Mouse (Mus musculus): ENCODE measurements around the gene Ap2s1. TPM values are rescaled to one million over a fixed set of nuclear protein-coding genes. Genes with fewer than 3 reads are reported as not detected.

Gene Ap2s1
- polyA plus RNA-seq, 1 experiment from 2014 or later = 270 TPM

GRCm38 (mm10) chr7:16761630-16762029 is 23.4 kb downstream of the Ap2s1 start:
- H3K27me3 ChIP-seq (ENCODE audit: control insufficient read depth, insufficient read depth, low read length) = no peaks in the 10 kb centered on the region
- ATAC-seq (ENCODE audit: low FRiP score, low TSS enrichment) = no peak
- peaks cover 9% of the 10 kb centered on the region for H3K4me1 ChIP-seq (ENCODE audit: control insufficient read depth, insufficient read depth, low read length)
- WGBS = 56% methylated on average over 5 of the region's 5 CpGs
- no peak overlapping the region for H3K27ac ChIP-seq (ENCODE audit: low read depth, low read length)
- no peak overlapping the region for H3K4me2 ChIP-seq (replicated peaks; ENCODE audit: low read depth, low read length)
- no peaks in the 10 kb centered on the region for H3K9me3 ChIP-seq (ENCODE audit: control insufficient read depth, low read length)
- no peaks in the 10 kb centered on the region for H3K36me3 ChIP-seq (ENCODE audit: control insufficient read depth, insufficient read depth, low read length)
- H3K4me3 ChIP-seq (ENCODE audit: low read length) = no peak overlapping the region
- H3K9ac ChIP-seq (ENCODE audit: low read depth, low read length) = no peak overlapping the region

- Histone ChIP-seq H3K27ac (ENCODE audit: low read depth, low read length) (no peak overlapping the region), H3K4me1 (ENCODE audit: control insufficient read depth, insufficient read depth, low read length) (peaks cover 9% of the 10 kb centered on the region), H3K4me3 (ENCODE audit: low read length) (no peak overlapping the region), H3K36me3 (ENCODE audit: control insufficient read depth, insufficient read depth, low read length) (no peaks in the 10 kb centered on the region), H3K9ac (ENCODE audit: low read depth, low read length) (no peak overlapping the region), H3K9me3 (ENCODE audit: control insufficient read depth, low read length) (no peaks in the 10 kb centered on the region), H3K4me2 (replicated peaks; ENCODE audit: low read depth, low read length) (no peak overlapping the region), H3K27me3 (ENCODE audit: control insufficient read depth, insufficient read depth, low read length) (no peaks in the 10 kb centered on the region)
- 91% methylated on average over 7 of the region's 7 CpGs for whole genome bisulfite sequencing
- ATAC-seq (ENCODE audit: low FRiP score, low TSS enrichment) = no peak
These were observed 25.4 kb downstream of the Ap2s1 start for GRCm38 (mm10) chr7:16763463-16764218.

- Histone ChIP-seq H3K4me3 (ENCODE audit: low read length) (no peak overlapping the region), H3K4me2 (replicated peaks; ENCODE audit: low read depth, low read length) (no peak overlapping the region), H3K9me3 (ENCODE audit: control insufficient read depth, low read length) (no peaks in the 10 kb centered on the region), H3K27me3 (ENCODE audit: control insufficient read depth, insufficient read depth, low read length) (no peaks in the 10 kb centered on the region), H3K36me3 (ENCODE audit: control insufficient read depth, insufficient read depth, low read length) (no peaks in the 10 kb centered on the region), H3K4me1 (ENCODE audit: control insufficient read depth, insufficient read depth, low read length) (no peaks in the 10 kb centered on the region), H3K27ac (ENCODE audit: low read depth, low read length) (no peak overlapping the region), H3K9ac (ENCODE audit: low read depth, low read length) (no peak overlapping the region)
- WGBS = 61% methylated on average over 2 of the region's 2 CpGs
- no peak for ATAC-seq (ENCODE audit: low FRiP score, low TSS enrichment)
These were observed 28.2 kb downstream of the Ap2s1 start for GRCm38 (mm10) chr7:16766443-16766842.

- H3K9me3 ChIP-seq (ENCODE audit: control insufficient read depth, low read length) = peaks cover 3% of the 10 kb centered on the region; the same call in 1 of the 2 replicates
- H3K27me3 ChIP-seq (ENCODE audit: control insufficient read depth, insufficient read depth, low read length) = no peaks in the 10 kb centered on the region
- no peak overlapping the region for H3K4me2 ChIP-seq (replicated peaks; ENCODE audit: low read depth, low read length)
- H3K27ac ChIP-seq (ENCODE audit: low read depth, low read length) = no peak overlapping the region
- peak; percentile 73 for ATAC-seq (ENCODE audit: low FRiP score, low TSS enrichment)
- no peaks in the 10 kb centered on the region for H3K36me3 ChIP-seq (ENCODE audit: control insufficient read depth, insufficient read depth, low read length)
- H3K4me3 ChIP-seq (ENCODE audit: low read length) = no peak overlapping the region
- WGBS = 27% methylated on average over 5 of the region's 5 CpGs
- H3K9ac ChIP-seq (ENCODE audit: low read depth, low read length) = no peak overlapping the region
- H3K4me1 ChIP-seq (ENCODE audit: control insufficient read depth, insufficient read depth, low read length) = no peaks in the 10 kb centered on the region
These were observed 37.7 kb downstream of the Ap2s1 start for GRCm38 (mm10) chr7:16775888-16776287.

GRCm38 (mm10) chr7:16780076-16780475 is 41.9 kb downstream of the Ap2s1 start:
- H3K9me3 ChIP-seq (ENCODE audit: control insufficient read depth, low read length) = no peaks in the 10 kb centered on the region; the same call in 1 of the 2 replicates
- H3K27me3 ChIP-seq (ENCODE audit: control insufficient read depth, insufficient read depth, low read length) = no peaks in the 10 kb centered on the region
- 61% methylated on average over 5 of the region's 5 CpGs for WGBS
- H3K4me3 ChIP-seq (ENCODE audit: low read length) = no peak overlapping the region
- peak overlapping the region; percentile 55; the same call in 1 of the 2 replicates for H3K27ac ChIP-seq (ENCODE audit: low read depth, low read length)
- ATAC-seq (ENCODE audit: low FRiP score, low TSS enrichment) = no peak
- H3K4me2 ChIP-seq (replicated peaks; ENCODE audit: low read depth, low read length) = no peak overlapping the region
- peaks cover 22% of the 10 kb centered on the region for H3K4me1 ChIP-seq (ENCODE audit: control insufficient read depth, insufficient read depth, low read length)
- H3K9ac ChIP-seq (ENCODE audit: low read depth, low read length) = no peak overlapping the region
- no peaks in the 10 kb centered on the region for H3K36me3 ChIP-seq (ENCODE audit: control insufficient read depth, insufficient read depth, low read length)

GRCm38 (mm10) chr7:16780825-16781554 is 42.8 kb downstream of the Ap2s1 start, which contains the start of gene Slc1a5:
Gene Slc1a5, plus strand, starts transcription at chr7:16781340.
- peak within 1 kb of the TSS; percentile 77 for H3K9ac ChIP-seq (ENCODE audit: low read depth, low read length)
- no peaks in the 10 kb centered on the region; the same call in 1 of the 2 replicates for H3K9me3 ChIP-seq (ENCODE audit: control insufficient read depth, low read length)
- peak; percentile 84 for ATAC-seq (ENCODE audit: low FRiP score, low TSS enrichment)

GRCm38 (mm10) chr7:16781555-16781815 is 43.3 kb downstream of the Ap2s1 start:
- Histone ChIP-seq H3K9me3 (ENCODE audit: control insufficient read depth, low read length) (no peaks in the 10 kb centered on the region; the same call in 1 of the 2 replicates), H3K4me3 (ENCODE audit: low read length) (peak overlapping the region; percentile 62), H3K36me3 (ENCODE audit: control insufficient read depth, insufficient read depth, low read length) (peaks cover 4% of the 10 kb centered on the region; the same call in 1 of the 2 replicates), H3K27ac (ENCODE audit: low read depth, low read length) (no peak overlapping the region; the same call in 1 of the 2 replicates), H3K4me2 (replicated peaks; ENCODE audit: low read depth, low read length) (peak overlapping the region; percentile 88), H3K27me3 (ENCODE audit: control insufficient read depth, insufficient read depth, low read length) (no peaks in the 10 kb centered on the region), H3K9ac (ENCODE audit: low read depth, low read length) (peak overlapping the region; percentile 77), H3K4me1 (ENCODE audit: control insufficient read depth, insufficient read depth, low read length) (peaks cover 22% of the 10 kb centered on the region)
- ATAC-seq (ENCODE audit: low FRiP score, low TSS enrichment) = 0 out of 2 replicates have a peak, but pooled peaks have one; percentile 3
- WGBS = under 1% methylated on average over 10 of the region's 10 CpGs

More at GRCm38 (mm10) chr7:16780825-16781554, 42.8 kb downstream of the Ap2s1 start, which contains the start of gene Slc1a5:
- peak within 1 kb of the TSS; percentile 88 for H3K4me2 ChIP-seq (replicated peaks; ENCODE audit: low read depth, low read length)
- 2% methylated on average over 34 of the region's 34 CpGs for WGBS
- H3K27ac ChIP-seq (ENCODE audit: low read depth, low read length) = peak within 1 kb of the TSS; percentile 55; the same call in 1 of the 2 replicates
- H3K36me3 ChIP-seq (ENCODE audit: control insufficient read depth, insufficient read depth, low read length) = no peaks in the 10 kb centered on the region
- H3K27me3 ChIP-seq (ENCODE audit: control insufficient read depth, insufficient read depth, low read length) = no peaks in the 10 kb centered on the region
- peak within 1 kb of the TSS; percentile 62 for H3K4me3 ChIP-seq (ENCODE audit: low read length)
- H3K4me1 ChIP-seq (ENCODE audit: control insufficient read depth, insufficient read depth, low read length) = peaks cover 22% of the 10 kb centered on the region

GRCm38 (mm10) chr7:16781816-16782554 is 43.8 kb downstream of the Ap2s1 start:
- Histone ChIP-seq H3K4me1 (ENCODE audit: control insufficient read depth, insufficient read depth, low read length) (peaks cover 22% of the 10 kb centered on the region), H3K4me2 (replicated peaks; ENCODE audit: low read depth, low read length) (peak overlapping the region; percentile 88), H3K27me3 (ENCODE audit: control insufficient read depth, insufficient read depth, low read length) (no peaks in the 10 kb centered on the region), H3K36me3 (ENCODE audit: control insufficient read depth, insufficient read depth, low read length) (peaks cover 7% of the 10 kb centered on the region; the same call in 1 of the 2 replicates), H3K9me3 (ENCODE audit: control insufficient read depth, low read length) (no peaks in the 10 kb centered on the region; the same call in 1 of the 2 replicates), H3K4me3 (ENCODE audit: low read length) (peak overlapping the region; percentile 62), H3K9ac (ENCODE audit: low read depth, low read length) (peak overlapping the region; percentile 77), H3K27ac (ENCODE audit: low read depth, low read length) (no peak overlapping the region; the same call in 1 of the 2 replicates)
- peak; percentile 13; the same call in 1 of the 2 replicates for ATAC-seq (ENCODE audit: low FRiP score, low TSS enrichment)
- WGBS = under 1% methylated on average over 58 of the region's 60 CpGs
